Mouse (Mus musculus) cerebellum, postnatal 14 days (tissue): ENCODE measurements around the gene Bmp6.
A peak's percentile ranks its signal among the peaks of the same experiment; 100 is the strongest.

Experiments
- DNase-seq, 2 experiments: peaks; one replicate each; pipeline ENCODE4 v3.0.0; 2021; ENCODE audit warnings: mixed read lengths in 2 of 2

Bmp6 gene

GRCm38 (mm10) chr13:38437930-38438329 is 93.0 kb downstream of the Bmp6 start:
- DNase-seq: peak; percentile 17 to 28

GRCm38 (mm10) chr13:38440240-38440639 is 95.3 kb downstream of the Bmp6 start:
- DNase-seq: no peak

- no peak for DNase-seq
Measured at GRCm38 (mm10) chr13:38448516-38449015, 103.7 kb downstream of the Bmp6 start.

- no peak for DNase-seq
Measured at GRCm38 (mm10) chr13:38450051-38450971, 105.4 kb downstream of the Bmp6 start.

GRCm38 (mm10) chr13:38451446-38451845 is 106.5 kb downstream of the Bmp6 start:
- no peak for DNase-seq

GRCm38 (mm10) chr13:38463410-38463809 is 118.5 kb downstream of the Bmp6 start:
- no peak for DNase-seq

GRCm38 (mm10) chr13:38470882-38471281 is 126.0 kb downstream of the Bmp6 start:
- no peak for DNase-seq

- peak; percentile 13 to 22 for DNase-seq
Measured at GRCm38 (mm10) chr13:38472636-38473035, 127.7 kb downstream of the Bmp6 start.

- DNase-seq: no peak
Measured at GRCm38 (mm10) chr13:38473497-38473896, 128.6 kb downstream of the Bmp6 start.

GRCm38 (mm10) chr13:38476936-38477335 is 132.0 kb downstream of the Bmp6 start:
- no peak for DNase-seq

- no peak for DNase-seq
Measured at GRCm38 (mm10) chr13:38481021-38481420, 136.1 kb downstream of the Bmp6 start.

- DNase-seq: no peak
Measured at GRCm38 (mm10) chr13:38484701-38485100, 139.8 kb downstream of the Bmp6 start.

GRCm38 (mm10) chr13:38486767-38487166 is 141.9 kb downstream of the Bmp6 start:
- no peak for DNase-seq

- no peak for DNase-seq
Measured at GRCm38 (mm10) chr13:38496715-38497114, 151.8 kb downstream of the Bmp6 start.

- no peak for DNase-seq
Measured at GRCm38 (mm10) chr13:38501314-38501713, 156.4 kb downstream of the Bmp6 start.

- peak in 1 of 2 experiments; percentile 24 for DNase-seq
Measured at GRCm38 (mm10) chr13:38503137-38503849, 158.4 kb downstream of the Bmp6 start.

- peak; percentile 54 to 75 for DNase-seq
Measured at GRCm38 (mm10) chr13:38506320-38506719, 161.4 kb downstream of the Bmp6 start.

GRCm38 (mm10) chr13:38506936-38507335 is 162.0 kb downstream of the Bmp6 start:
- DNase-seq: peak; percentile 38 to 48

- DNase-seq: peak; percentile 64 to 65
Measured at GRCm38 (mm10) chr13:38509681-38510341, 164.9 kb downstream of the Bmp6 start.

GRCm38 (mm10) chr13:38511979-38512378 is 167.1 kb downstream of the Bmp6 start:
- peak; percentile 57 to 70 for DNase-seq

GRCm38 (mm10) chr13:38513921-38514320 is 169.0 kb downstream of the Bmp6 start:
- DNase-seq: peak; percentile 68 to 80

GRCm38 (mm10) chr13:38515431-38515830 is 170.5 kb downstream of the Bmp6 start:
- no peak for DNase-seq

GRCm38 (mm10) chr13:38515845-38516244 is 170.9 kb downstream of the Bmp6 start:
- no peak for DNase-seq
